Mouse (Mus musculus): ENCODE results near the gene Tmem198b. TPM values are rescaled to one million over a fixed set of nuclear protein-coding genes. Genes with fewer than 3 reads are reported as not detected.

Tmem198b gene
- total and polyA plus RNA-seq, 3 experiments: 4.7 to 11.2 (median 5.4) TPM

DNA sequence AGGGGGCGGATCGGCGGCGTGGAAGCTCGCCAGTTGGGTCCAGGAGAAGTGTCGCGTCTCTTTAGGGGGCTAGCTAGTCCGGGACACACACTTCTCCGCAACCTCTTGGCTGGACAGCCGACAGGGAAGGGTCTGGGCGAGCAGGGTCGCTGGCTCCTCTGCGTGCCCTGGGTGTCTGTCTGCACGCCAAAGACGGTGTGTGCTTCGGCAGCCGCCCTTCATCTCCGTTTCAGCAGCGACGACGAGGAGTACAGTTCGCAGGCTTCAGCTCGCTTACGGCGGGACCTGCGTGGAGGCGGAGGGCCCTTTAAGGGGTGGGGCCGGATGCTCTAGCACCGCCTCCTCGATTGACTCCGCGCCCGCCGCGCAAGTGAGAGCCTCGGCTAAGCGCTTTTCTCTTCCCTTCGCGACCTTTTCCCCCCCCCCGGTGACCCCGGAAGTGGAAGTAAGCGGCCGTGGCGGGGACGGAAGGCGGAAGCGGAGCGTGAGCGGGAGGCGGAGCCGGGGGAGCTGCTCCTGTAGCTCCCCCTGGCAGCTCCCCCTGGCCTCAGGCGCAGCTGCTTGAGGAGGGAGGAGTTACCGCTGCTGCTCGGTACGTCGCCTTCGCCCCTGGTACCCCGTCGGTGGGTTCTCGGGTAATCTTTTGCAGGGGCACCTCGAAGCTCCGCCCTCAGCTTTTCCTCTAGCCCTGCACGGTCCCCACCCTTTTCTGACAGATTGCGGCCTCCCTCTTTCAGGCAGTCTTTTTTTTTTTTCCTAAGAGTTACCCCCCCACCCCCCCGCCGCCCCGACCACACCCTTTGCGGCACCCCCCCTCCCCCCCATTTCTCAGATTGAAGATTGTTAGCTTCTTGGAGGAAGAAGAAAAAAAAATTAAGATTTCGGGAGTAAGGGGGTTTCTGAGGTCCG lies 1.2 kb upstream of the Tmem198b start:
- intact Hi-C loops (cut with DNase I): loop anchor here (1.0 to 10.0 kb wide), 3 partner anchors 33 to 261 kb away; partner anchors contain the start of genes Rpl41 and Zc3h10
- peaks cover 25% of the 10 kb centered on the region for H3K36me3 ChIP-seq (ENCODE audit: control insufficient read depth, insufficient read depth, low read length)

DNA sequence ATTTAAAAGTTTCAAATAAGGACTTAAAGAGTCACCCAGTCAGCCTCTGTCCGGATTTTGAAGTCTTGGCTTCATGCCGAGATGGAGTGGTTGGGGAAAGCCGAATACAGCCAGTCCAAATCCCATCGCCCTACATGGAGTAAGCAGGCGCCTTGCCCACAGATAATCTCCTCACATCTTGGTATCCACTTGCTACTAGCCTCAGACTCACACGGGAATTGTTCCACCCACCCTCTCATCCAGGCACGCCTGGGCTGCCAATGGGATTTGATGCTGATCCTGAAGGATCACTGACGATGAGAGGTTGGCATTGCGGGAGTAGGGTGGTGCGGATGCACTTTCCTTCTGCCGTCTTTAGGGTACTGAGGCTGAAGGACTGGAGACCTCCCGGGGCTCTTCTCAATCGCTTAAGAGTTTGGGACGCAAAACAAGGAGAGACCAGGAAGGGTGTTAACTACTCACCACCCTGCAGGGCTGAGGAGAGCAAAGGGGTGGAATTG lies 349 bp downstream of the Tmem198b start, which contains the start of gene Dnajc14:
Gene Dnajc14, plus strand, starts transcription at position 292 of the 500 bp plus-strand sequence.
- H3K79me2 ChIP-seq (replicated peaks; ENCODE audit: control insufficient read depth, insufficient read depth, low read length): peaks cover 4% of the 10 kb centered on the region
- peak; percentile 5; the same call in 1 of the 2 replicates for TF ChIP-seq CTCF (IDR thresholded peaks at IDR 0.05)
- TF ChIP-seq EP300 (IDR thresholded peaks at IDR 0.05; ENCODE audit: insufficient read depth, low read depth, low read length): no peak
- peak within 1 kb of the TSS; percentile 82 for H3K4me3 ChIP-seq
- H3K27me3 ChIP-seq (ENCODE audit: control insufficient read depth, insufficient read depth, low read length): no peaks in the 10 kb centered on the region
- peaks cover 19% of the 10 kb centered on the region for H3K36me3 ChIP-seq (ENCODE audit: control insufficient read depth, insufficient read depth, low read length)
- DNase-seq: peak; percentile 75 to 78
- peak within 1 kb of the TSS; percentile 91 for H3K27ac ChIP-seq
- WGBS: under 1% methylated on average over 14 of the region's 14 CpGs
- intact Hi-C loops (cut with DNase I): loop anchor here (2.0 to 10.0 kb wide), 2 partner anchors 23 to 259 kb away; partner anchors contain the start of genes Rpl41 and Zc3h10
- H3K9ac ChIP-seq (ENCODE audit: low read depth, low read length): peak within 1 kb of the TSS; percentile 88
- peaks cover 12% of the 10 kb centered on the region for H3K4me1 ChIP-seq (ENCODE audit: control insufficient read depth, insufficient read depth, low read length)

More for the DNA sequence above, 1.2 kb upstream of the Tmem198b start:
- H3K27me3 ChIP-seq (ENCODE audit: control insufficient read depth, insufficient read depth, low read length): no peaks in the 10 kb centered on the region
- under 1% methylated on average over 68 of the region's 70 CpGs for WGBS
- peak overlapping the region; percentile 82 for H3K4me3 ChIP-seq
- peaks cover 15% of the 10 kb centered on the region for H3K4me1 ChIP-seq (ENCODE audit: control insufficient read depth, insufficient read depth, low read length)
- peaks cover 5% of the 10 kb centered on the region for H3K79me2 ChIP-seq (replicated peaks; ENCODE audit: control insufficient read depth, insufficient read depth, low read length)
- peak overlapping the region; percentile 88 for H3K9ac ChIP-seq (ENCODE audit: low read depth, low read length)
- peak; percentile 74 for TF ChIP-seq POLR2A (IDR thresholded peaks at IDR 0.05; ENCODE audit: insufficient read depth, low read depth, low read length)
- peak; percentile 53 for TF ChIP-seq CTCF (IDR thresholded peaks at IDR 0.05)
- 0 out of 2 replicates have a peak, but pooled peaks have one; percentile 8 for TF ChIP-seq EP300 (IDR thresholded peaks at IDR 0.05; ENCODE audit: insufficient read depth, low read depth, low read length)
- peak; percentile 96 to 98 for DNase-seq
- peak overlapping the region; percentile 91 for H3K27ac ChIP-seq

DNA sequence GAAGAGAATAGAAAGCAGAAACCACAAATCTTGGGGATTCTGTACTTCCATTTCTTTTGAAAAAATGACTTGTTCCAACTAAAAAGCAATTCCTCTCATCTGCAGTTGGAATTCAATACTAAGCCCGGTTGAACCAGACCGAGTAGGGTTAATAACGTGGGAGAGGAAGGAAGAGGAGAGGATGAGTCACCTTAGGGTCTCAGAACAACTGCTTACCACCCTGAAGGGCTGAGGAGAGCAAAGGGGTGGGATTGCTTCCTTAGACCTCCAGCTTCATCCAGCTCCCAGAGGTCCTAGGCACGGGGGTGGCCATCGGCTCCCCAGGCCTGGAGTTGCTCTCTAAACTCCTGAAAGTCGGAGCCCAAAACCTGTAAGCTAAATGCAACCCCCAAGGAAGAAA lies 809 bp downstream of the Tmem198b start:
- H3K27me3 ChIP-seq (ENCODE audit: control insufficient read depth, insufficient read depth, low read length): no peaks in the 10 kb centered on the region
- peak overlapping the region; percentile 80 for H3K9ac ChIP-seq (ENCODE audit: low read depth, low read length)
- DNase-seq: no peak
- WGBS: 7% methylated on average over 6 of the region's 6 CpGs
- peaks cover under 1% of the 10 kb centered on the region for H3K79me2 ChIP-seq (replicated peaks; ENCODE audit: control insufficient read depth, insufficient read depth, low read length)
- H3K36me3 ChIP-seq (ENCODE audit: control insufficient read depth, insufficient read depth, low read length): peaks cover 15% of the 10 kb centered on the region
- TF ChIP-seq EP300 (IDR thresholded peaks at IDR 0.05; ENCODE audit: insufficient read depth, low read depth, low read length): no peak
- no peak for TF ChIP-seq POLR2A (IDR thresholded peaks at IDR 0.05; ENCODE audit: insufficient read depth, low read depth, low read length)
- TF ChIP-seq CTCF (IDR thresholded peaks at IDR 0.05): no peak
- peak overlapping the region; percentile 82 for H3K4me3 ChIP-seq
- H3K4me1 ChIP-seq (ENCODE audit: control insufficient read depth, insufficient read depth, low read length): peaks cover 11% of the 10 kb centered on the region
- peak overlapping the region; percentile 91 for H3K27ac ChIP-seq
- intact Hi-C loops (cut with DNase I): loop anchor here (2.0 to 10.0 kb wide), 2 partner anchors 23 to 259 kb away; partner anchors contain the start of genes Rpl41 and Zc3h10

DNA sequence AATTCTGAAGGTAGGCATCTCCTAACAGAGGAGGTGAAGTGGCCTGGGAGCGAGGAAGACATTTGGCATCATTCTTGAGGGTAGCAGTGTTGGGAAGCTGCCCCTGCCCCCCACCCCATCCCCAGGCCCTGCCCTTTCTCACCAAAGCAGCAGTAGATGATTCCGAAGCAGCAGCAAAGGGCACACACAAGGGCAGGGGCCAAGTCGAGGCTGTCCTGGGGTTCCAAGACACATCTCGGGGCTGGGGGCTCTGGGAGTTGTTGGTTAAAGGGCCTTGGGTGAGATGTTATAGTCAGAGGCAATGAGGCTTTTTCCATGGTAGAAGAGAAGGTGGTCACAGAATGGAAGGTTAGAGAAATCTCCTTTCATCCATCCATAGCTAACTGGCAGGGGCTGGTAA lies 1.2 kb downstream of the Tmem198b start:
- no peaks in the 10 kb centered on the region for H3K27me3 ChIP-seq (ENCODE audit: control insufficient read depth, insufficient read depth, low read length)
- DNase-seq: no peak
- intact Hi-C loops (cut with DNase I): loop anchor here (2.0 to 10.0 kb wide), 2 partner anchors 22 to 258 kb away; partner anchors contain the start of genes Rpl41 and Zc3h10
- H3K4me3 ChIP-seq: peak overlapping the region; percentile 82
- no peak overlapping the region for H3K9ac ChIP-seq (ENCODE audit: low read depth, low read length)
- TF ChIP-seq CTCF (IDR thresholded peaks at IDR 0.05) (no peak), EP300 (IDR thresholded peaks at IDR 0.05; ENCODE audit: insufficient read depth, low read depth, low read length) (no peak), POLR2A (IDR thresholded peaks at IDR 0.05; ENCODE audit: insufficient read depth, low read depth, low read length) (no peak)
- H3K4me1 ChIP-seq (ENCODE audit: control insufficient read depth, insufficient read depth, low read length): peaks cover 11% of the 10 kb centered on the region
- peak overlapping the region; percentile 91 for H3K27ac ChIP-seq
- H3K79me2 ChIP-seq (replicated peaks; ENCODE audit: control insufficient read depth, insufficient read depth, low read length): no peaks in the 10 kb centered on the region
- 55% methylated on average over 4 of the region's 4 CpGs for WGBS
- H3K36me3 ChIP-seq (ENCODE audit: control insufficient read depth, insufficient read depth, low read length): peaks cover 15% of the 10 kb centered on the region

DNA sequence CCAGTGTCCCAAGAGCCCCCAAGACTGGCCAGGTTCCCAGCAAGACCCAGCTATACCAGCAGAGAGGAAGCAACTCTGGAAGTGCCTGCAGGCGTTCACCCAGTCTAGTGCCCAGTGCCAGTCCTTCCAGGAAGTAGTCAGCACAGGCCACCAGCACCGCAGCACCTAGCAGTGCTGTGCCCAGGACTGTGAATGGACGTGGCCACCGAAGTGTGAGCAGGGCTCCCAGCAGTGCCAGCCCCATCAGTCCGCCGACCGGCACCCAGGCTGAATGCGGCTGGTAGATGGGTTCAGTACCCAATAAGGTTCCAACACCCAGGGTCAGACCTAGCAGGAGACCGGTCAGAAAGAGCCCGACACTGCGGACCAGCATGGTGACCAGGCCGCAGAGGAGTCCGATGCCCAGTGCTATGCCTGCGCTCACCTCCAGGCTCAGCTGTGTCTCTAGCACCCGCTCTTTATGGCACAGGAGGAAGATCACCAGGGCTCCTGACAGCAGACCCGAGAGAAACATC lies 2.1 kb downstream of the Tmem198b start:
- no peak overlapping the region for H3K4me3 ChIP-seq
- peaks cover 5% of the 10 kb centered on the region for H3K36me3 ChIP-seq (ENCODE audit: control insufficient read depth, insufficient read depth, low read length)
- no peak overlapping the region for H3K9ac ChIP-seq (ENCODE audit: low read depth, low read length)
- TF ChIP-seq POLR2A (IDR thresholded peaks at IDR 0.05; ENCODE audit: insufficient read depth, low read depth, low read length) (no peak), CTCF (IDR thresholded peaks at IDR 0.05) (0 out of 2 replicates have a peak, but pooled peaks have one; percentile 1)
- intact Hi-C loops (cut with DNase I): loop anchor here (2.0 to 10.0 kb wide), 2 partner anchors 21 to 257 kb away; partner anchors contain the start of genes Rpl41 and Zc3h10
- no peaks in the 10 kb centered on the region for H3K27me3 ChIP-seq (ENCODE audit: control insufficient read depth, insufficient read depth, low read length)
- H3K27ac ChIP-seq: no peak overlapping the region
- 88% methylated on average over 16 of the region's 16 CpGs for WGBS
- DNase-seq: no peak
- H3K4me1 ChIP-seq (ENCODE audit: control insufficient read depth, insufficient read depth, low read length): peaks cover 6% of the 10 kb centered on the region
- H3K79me2 ChIP-seq (replicated peaks; ENCODE audit: control insufficient read depth, insufficient read depth, low read length): no peaks in the 10 kb centered on the region
